Mouse (Mus musculus): ENCODE results near the gene Polr3e.
"Not testable (repeated sequence)": the region's sequence is repeated elsewhere in the genome, so short reads cannot be mapped to it uniquely, and the experiment has no call there.

Gene Polr3e

GRCm38 (mm10) chr7:120911268-120911667, 6.3 kb upstream of the Polr3e start:
- not testable (repeated sequence) for DNase-seq (ENCODE audit: low spot score)

GRCm38 (mm10) chr7:120913332-120913731, 4.2 kb upstream of the Polr3e start:
- no peak for DNase-seq (ENCODE audit: low spot score)

- no peak for DNase-seq (ENCODE audit: low spot score)
Observed at GRCm38 (mm10) chr7:120916262-120916875, 1.2 kb upstream of the Polr3e start.

- DNase-seq (ENCODE audit: low spot score): no peak
Observed at GRCm38 (mm10) chr7:120917279-120917591, 309 bp upstream of the Polr3e start.

- peak; percentile 33 for DNase-seq (ENCODE audit: low spot score)
Observed at GRCm38 (mm10) chr7:120918526-120918962, 1.0 kb downstream of the Polr3e start.

- no peak for DNase-seq (ENCODE audit: low spot score)
Observed at GRCm38 (mm10) chr7:120933110-120933509, 15.6 kb downstream of the Polr3e start.

GRCm38 (mm10) chr7:120933680-120934195, 16.2 kb downstream of the Polr3e start:
- peak; percentile 18 for DNase-seq (ENCODE audit: low spot score)

- peak; percentile 56 for DNase-seq (ENCODE audit: low spot score)
Observed at GRCm38 (mm10) chr7:120934716-120935115, 17.2 kb downstream of the Polr3e start.

GRCm38 (mm10) chr7:120936522-120936921, 19.0 kb downstream of the Polr3e start:
- DNase-seq (ENCODE audit: low spot score): no peak

- DNase-seq (ENCODE audit: low spot score): no peak
Observed at GRCm38 (mm10) chr7:120938206-120938605, 20.7 kb downstream of the Polr3e start.

- DNase-seq (ENCODE audit: low spot score): peak; percentile 10
Observed at GRCm38 (mm10) chr7:120940343-120940742, 22.8 kb downstream of the Polr3e start.

- no peak for DNase-seq (ENCODE audit: low spot score)
Observed at GRCm38 (mm10) chr7:120941214-120941613, 23.7 kb downstream of the Polr3e start.

- DNase-seq (ENCODE audit: low spot score): no peak
Observed at GRCm38 (mm10) chr7:120942506-120942905, 25.0 kb downstream of the Polr3e start.

- DNase-seq (ENCODE audit: low spot score): no peak
Observed at GRCm38 (mm10) chr7:120943936-120944509, 26.5 kb downstream of the Polr3e start.

GRCm38 (mm10) chr7:120953591-120953990, 36.0 kb downstream of the Polr3e start:
- DNase-seq (ENCODE audit: low spot score): not testable (repeated sequence)

GRCm38 (mm10) chr7:120960116-120960515, 42.6 kb downstream of the Polr3e start:
- no peak for DNase-seq (ENCODE audit: low spot score)

GRCm38 (mm10) chr7:120960601-120961000, 43.1 kb downstream of the Polr3e start:
- DNase-seq (ENCODE audit: low spot score): no peak

GRCm38 (mm10) chr7:120961893-120962292, 44.3 kb downstream of the Polr3e start:
- no peak for DNase-seq (ENCODE audit: low spot score)

- no peak for DNase-seq (ENCODE audit: low spot score)
Observed at GRCm38 (mm10) chr7:120963126-120963525, 45.6 kb downstream of the Polr3e start.

- DNase-seq (ENCODE audit: low spot score): no peak
Observed at GRCm38 (mm10) chr7:120969221-120969620, 51.7 kb downstream of the Polr3e start.

GRCm38 (mm10) chr7:120970112-120970511, 52.6 kb downstream of the Polr3e start:
- DNase-seq (ENCODE audit: low spot score): no peak

- not testable (repeated sequence) for DNase-seq (ENCODE audit: low spot score)
Observed at GRCm38 (mm10) chr7:120972471-120972870, 54.9 kb downstream of the Polr3e start.

- no peak for DNase-seq (ENCODE audit: low spot score)
Observed at GRCm38 (mm10) chr7:120974001-120974400, 56.5 kb downstream of the Polr3e start.

GRCm38 (mm10) chr7:120977063-120977462, 59.5 kb downstream of the Polr3e start:
- no peak for DNase-seq (ENCODE audit: low spot score)

Measured in urinary bladder, postnatal 14 days (tissue).